Mouse (Mus musculus): ENCODE results near the gene Drd3. TPM values are rescaled to one million over a fixed set of nuclear protein-coding genes. Genes with fewer than 3 reads are reported as not detected.

The Drd3 gene
- polyA plus RNA-seq, 1 experiment = 0.25 TPM

DNA sequence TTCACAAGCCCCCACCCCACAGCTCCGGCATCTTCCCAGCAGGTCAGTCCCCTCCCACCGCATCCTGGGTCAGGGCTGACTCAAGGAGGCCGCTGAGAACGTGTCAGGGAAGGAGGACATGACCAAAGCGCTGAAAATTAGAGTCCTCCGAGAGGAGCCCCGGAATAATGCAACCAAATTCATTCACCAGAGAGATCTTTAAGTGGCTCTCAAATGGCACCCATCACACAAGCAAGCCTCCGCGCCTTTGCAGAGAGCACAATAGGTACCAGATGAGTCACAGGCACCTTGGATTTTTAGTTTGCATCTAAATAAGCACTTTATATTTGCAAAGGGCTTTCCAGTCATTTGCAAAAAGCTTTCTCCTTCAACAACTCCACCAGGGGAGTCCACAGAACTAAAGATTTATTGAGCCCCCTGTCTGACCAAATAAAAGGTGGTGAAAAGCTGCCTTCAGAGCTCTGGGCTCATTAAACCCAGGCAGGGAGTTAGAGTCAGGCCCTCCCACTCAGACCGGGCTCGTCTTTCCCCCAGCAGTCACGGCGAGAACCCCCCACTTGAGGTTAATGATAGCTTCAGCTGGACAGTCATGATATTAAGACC, 46.4 kb downstream of the Drd3 start:
- Histone ChIP-seq H3K4me3 (ENCODE audit: low read depth, low read length) (no peak overlapping the region), H3K27ac (ENCODE audit: insufficient read depth, low read depth, low read length) (no peak overlapping the region), H3K4me1 (ENCODE audit: control insufficient read depth, insufficient read depth, insufficient read length, low read length) (no peaks in the 10 kb centered on the region), H3K36me3 (ENCODE audit: control insufficient read depth, insufficient read depth, low read length) (no peaks in the 10 kb centered on the region), H3K27me3 (ENCODE audit: control insufficient read depth, insufficient read depth, low read length) (no peaks in the 10 kb centered on the region; the same call in 1 of the 2 replicates)
- WGBS = 82% methylated on average over 13 of the region's 13 CpGs
- TF ChIP-seq CTCF (IDR thresholded peaks at IDR 0.05; ENCODE audit: extremely low read depth, insufficient read length, insufficient replicate concordance, low read depth, low read length) (no peak), POLR2A (IDR thresholded peaks at IDR 0.05; ENCODE audit: low read depth, low read length) (no peak)

DNA sequence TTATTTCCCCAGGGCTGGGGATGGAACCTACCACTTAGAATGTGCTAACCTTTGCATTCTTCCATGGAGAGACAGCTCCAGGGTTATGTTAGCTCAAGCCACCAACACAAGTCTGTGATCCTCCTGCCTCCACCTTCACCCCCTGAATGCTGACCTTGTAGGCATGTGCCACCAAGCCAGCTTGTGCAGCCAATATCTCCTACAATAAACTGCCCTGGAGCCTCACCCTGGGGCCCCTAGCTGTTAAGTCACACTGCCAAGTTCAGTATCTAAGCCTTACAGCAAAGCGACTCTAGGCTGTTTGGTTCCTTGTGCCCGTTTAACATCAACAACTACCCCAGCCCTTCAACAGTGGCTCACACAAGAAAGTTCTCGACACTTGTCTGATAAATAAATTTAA, 47.3 kb downstream of the Drd3 start:
- 41% methylated on average over 3 of the region's 3 CpGs for WGBS
- no peaks in the 10 kb centered on the region for H3K36me3 ChIP-seq (ENCODE audit: control insufficient read depth, insufficient read depth, low read length)
- H3K4me1 ChIP-seq (ENCODE audit: control insufficient read depth, insufficient read depth, insufficient read length, low read length) = peaks cover 4% of the 10 kb centered on the region; the same call in 1 of the 2 replicates
- no peak for TF ChIP-seq CTCF (IDR thresholded peaks at IDR 0.05; ENCODE audit: extremely low read depth, insufficient read length, insufficient replicate concordance, low read depth, low read length)
- TF ChIP-seq POLR2A (IDR thresholded peaks at IDR 0.05; ENCODE audit: low read depth, low read length) = no peak
- no peaks in the 10 kb centered on the region; the same call in 1 of the 2 replicates for H3K27me3 ChIP-seq (ENCODE audit: control insufficient read depth, insufficient read depth, low read length)
- H3K27ac ChIP-seq (ENCODE audit: insufficient read depth, low read depth, low read length) = no peak overlapping the region
- H3K4me3 ChIP-seq (ENCODE audit: low read depth, low read length) = no peak overlapping the region

DNA sequence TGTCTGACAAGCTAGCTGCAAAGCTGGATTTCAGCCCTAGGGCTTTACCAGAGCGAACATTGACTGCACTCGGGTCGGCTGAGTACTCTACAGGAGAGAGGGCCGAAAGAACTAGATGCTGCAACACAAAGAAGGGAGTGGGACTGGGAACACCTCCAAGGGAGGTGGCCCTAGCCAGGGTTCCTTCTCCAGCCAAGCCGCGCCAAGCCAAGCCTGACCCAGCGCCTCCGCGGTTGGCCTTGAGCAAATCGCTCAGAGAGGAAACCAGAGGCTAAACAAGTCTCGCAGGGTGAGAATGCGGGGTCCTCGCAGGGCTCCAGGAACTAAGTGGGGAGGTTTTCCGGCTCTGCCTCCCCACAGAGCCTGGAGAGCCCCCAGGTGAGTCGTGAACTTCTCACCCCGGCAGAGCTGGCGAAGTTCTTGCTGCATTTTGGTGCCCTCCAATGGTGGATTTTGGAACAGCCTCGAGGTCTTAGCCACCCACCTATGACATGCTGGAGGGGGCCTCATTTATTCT, 48.0 kb downstream of the Drd3 start:
- WGBS = 3% methylated on average over 18 of the region's 18 CpGs
- peak overlapping the region; percentile 72 for H3K4me3 ChIP-seq (ENCODE audit: low read depth, low read length)
- no peaks in the 10 kb centered on the region; the same call in 1 of the 2 replicates for H3K27me3 ChIP-seq (ENCODE audit: control insufficient read depth, insufficient read depth, low read length)
- H3K4me1 ChIP-seq (ENCODE audit: control insufficient read depth, insufficient read depth, insufficient read length, low read length) = peaks cover 4% of the 10 kb centered on the region; the same call in 1 of the 2 replicates
- H3K36me3 ChIP-seq (ENCODE audit: control insufficient read depth, insufficient read depth, low read length) = no peaks in the 10 kb centered on the region
- H3K27ac ChIP-seq (ENCODE audit: insufficient read depth, low read depth, low read length) = no peak overlapping the region
- TF ChIP-seq CTCF (IDR thresholded peaks at IDR 0.05; ENCODE audit: extremely low read depth, insufficient read length, insufficient replicate concordance, low read depth, low read length) (peak; percentile 73; the same call in 1 of the 2 replicates), POLR2A (IDR thresholded peaks at IDR 0.05; ENCODE audit: low read depth, low read length) (no peak)

DNA sequence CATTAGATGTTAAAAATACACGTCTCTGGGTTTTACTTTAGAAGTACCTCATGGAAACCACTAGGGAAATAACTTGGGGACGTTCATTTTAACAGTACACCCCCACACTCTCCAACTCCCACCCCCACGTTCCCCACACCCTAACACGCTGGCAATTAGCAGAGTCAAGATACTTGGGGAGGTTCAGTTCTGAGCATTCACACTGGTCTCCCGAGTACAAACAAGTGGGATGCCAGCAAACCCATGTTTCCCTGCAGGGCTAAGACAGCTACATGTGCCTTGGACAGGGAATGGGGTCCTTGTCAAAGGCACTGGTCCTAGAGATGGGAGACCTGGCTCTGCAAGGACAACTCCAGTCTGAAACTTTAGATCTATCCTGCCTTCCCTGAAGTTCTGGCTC, 48.6 kb downstream of the Drd3 start:
- no peaks in the 10 kb centered on the region; the same call in 1 of the 2 replicates for H3K27me3 ChIP-seq (ENCODE audit: control insufficient read depth, insufficient read depth, low read length)
- no peak overlapping the region for H3K4me3 ChIP-seq (ENCODE audit: low read depth, low read length)
- no peaks in the 10 kb centered on the region for H3K36me3 ChIP-seq (ENCODE audit: control insufficient read depth, insufficient read depth, low read length)
- TF ChIP-seq POLR2A (IDR thresholded peaks at IDR 0.05; ENCODE audit: low read depth, low read length) (no peak), CTCF (IDR thresholded peaks at IDR 0.05; ENCODE audit: extremely low read depth, insufficient read length, insufficient replicate concordance, low read depth, low read length) (no peak)
- 40% methylated on average over 5 of the region's 5 CpGs for WGBS
- peaks cover 4% of the 10 kb centered on the region; the same call in 1 of the 2 replicates for H3K4me1 ChIP-seq (ENCODE audit: control insufficient read depth, insufficient read depth, insufficient read length, low read length)
- no peak overlapping the region for H3K27ac ChIP-seq (ENCODE audit: insufficient read depth, low read depth, low read length)

DNA sequence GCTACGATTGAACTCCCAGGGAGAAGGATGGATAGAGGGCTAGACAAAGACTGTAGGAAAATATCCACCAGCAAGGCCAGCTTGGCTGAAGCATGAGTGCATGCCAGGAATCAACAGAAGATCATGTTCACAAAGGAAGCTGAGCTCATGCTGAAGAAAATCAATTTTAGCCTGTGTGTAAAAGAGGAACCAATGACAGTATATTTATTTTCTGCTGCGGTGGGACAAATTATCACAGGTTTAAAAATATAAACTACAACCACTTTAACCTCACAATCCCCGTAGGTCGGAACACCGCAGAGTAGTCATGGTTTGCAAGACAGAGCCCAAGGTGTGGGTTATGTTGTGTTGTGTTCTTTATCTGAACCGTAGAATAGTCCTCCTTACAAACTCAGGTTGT, 50.5 kb downstream of the Drd3 start:
- H3K27ac ChIP-seq (ENCODE audit: insufficient read depth, low read depth, low read length) = no peak overlapping the region
- H3K36me3 ChIP-seq (ENCODE audit: control insufficient read depth, insufficient read depth, low read length) = no peaks in the 10 kb centered on the region
- TF ChIP-seq CTCF (IDR thresholded peaks at IDR 0.05; ENCODE audit: extremely low read depth, insufficient read length, insufficient replicate concordance, low read depth, low read length) = no peak
- TF ChIP-seq POLR2A (IDR thresholded peaks at IDR 0.05; ENCODE audit: low read depth, low read length) = no peak
- 74% methylated on average over 6 of the region's 6 CpGs for WGBS
- peaks cover 4% of the 10 kb centered on the region; the same call in 1 of the 2 replicates for H3K4me1 ChIP-seq (ENCODE audit: control insufficient read depth, insufficient read depth, insufficient read length, low read length)
- H3K27me3 ChIP-seq (ENCODE audit: control insufficient read depth, insufficient read depth, low read length) = no peaks in the 10 kb centered on the region; the same call in 1 of the 2 replicates
- no peak overlapping the region for H3K4me3 ChIP-seq (ENCODE audit: low read depth, low read length)

DNA sequence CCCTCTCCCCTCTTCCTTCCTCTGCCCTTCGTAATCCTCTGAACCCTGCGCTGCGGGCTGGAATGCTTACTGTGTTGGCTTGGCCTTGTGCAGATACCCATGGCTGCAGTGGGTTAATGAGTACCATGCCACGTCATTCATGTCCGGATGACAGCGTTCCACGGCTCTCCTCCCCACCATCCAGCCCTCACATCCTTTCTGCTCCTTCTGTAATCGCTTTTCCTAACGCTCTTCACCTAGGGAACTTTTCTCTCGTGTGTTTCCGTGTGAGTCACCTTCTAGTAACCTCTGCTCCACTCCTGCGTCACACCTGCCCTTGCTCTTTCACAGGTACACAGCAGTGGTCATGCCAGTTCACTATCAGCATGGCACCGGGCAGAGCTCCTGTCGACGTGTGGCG, 53.2 kb downstream of the Drd3 start:
- Histone ChIP-seq H3K4me1 (ENCODE audit: control insufficient read depth, insufficient read depth, insufficient read length, low read length) (peaks cover 4% of the 10 kb centered on the region; the same call in 1 of the 2 replicates), H3K27ac (ENCODE audit: insufficient read depth, low read depth, low read length) (no peak overlapping the region), H3K36me3 (ENCODE audit: control insufficient read depth, insufficient read depth, low read length) (no peaks in the 10 kb centered on the region), H3K4me3 (ENCODE audit: low read depth, low read length) (no peak overlapping the region), H3K27me3 (ENCODE audit: control insufficient read depth, insufficient read depth, low read length) (no peaks in the 10 kb centered on the region)
- WGBS = 31% methylated on average over 16 of the region's 16 CpGs
- TF ChIP-seq POLR2A (IDR thresholded peaks at IDR 0.05; ENCODE audit: low read depth, low read length) (no peak), CTCF (IDR thresholded peaks at IDR 0.05; ENCODE audit: extremely low read depth, insufficient read length, insufficient replicate concordance, low read depth, low read length) (no peak)

DNA sequence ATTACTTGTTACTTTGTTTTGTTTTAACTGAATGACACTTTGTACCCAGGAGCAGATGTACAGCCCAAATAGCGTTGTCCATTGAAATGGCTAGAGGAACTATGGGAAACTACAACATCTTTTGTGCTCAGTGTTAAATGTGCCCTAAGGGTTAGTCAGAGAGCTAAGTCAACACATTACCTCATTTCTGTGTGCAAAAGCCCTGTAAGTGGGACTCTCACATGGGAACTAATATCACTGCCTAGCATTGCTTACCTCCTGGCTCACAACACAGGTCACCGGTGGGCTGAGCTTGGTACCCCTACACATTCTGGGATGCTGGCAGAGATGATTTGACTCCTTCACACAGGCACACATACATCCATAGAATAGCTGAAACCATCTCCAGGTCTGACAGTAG, 55.6 kb downstream of the Drd3 start:
- Histone ChIP-seq H3K4me1 (ENCODE audit: control insufficient read depth, insufficient read depth, insufficient read length, low read length) (peaks cover 4% of the 10 kb centered on the region; the same call in 1 of the 2 replicates), H3K4me3 (ENCODE audit: low read depth, low read length) (no peak overlapping the region), H3K27me3 (ENCODE audit: control insufficient read depth, insufficient read depth, low read length) (no peaks in the 10 kb centered on the region), H3K27ac (ENCODE audit: insufficient read depth, low read depth, low read length) (no peak overlapping the region), H3K36me3 (ENCODE audit: control insufficient read depth, insufficient read depth, low read length) (no peaks in the 10 kb centered on the region)
- TF ChIP-seq POLR2A (IDR thresholded peaks at IDR 0.05; ENCODE audit: low read depth, low read length) = no peak
- TF ChIP-seq CTCF (IDR thresholded peaks at IDR 0.05; ENCODE audit: extremely low read depth, insufficient read length, insufficient replicate concordance, low read depth, low read length) = no peak
- WGBS = 80% methylated on average over 2 of the region's 2 CpGs

Measured in small intestine, adult 2 months (tissue).